Mouse (Mus musculus): ENCODE data around the gene Ptgds. TPM values are rescaled to one million over a fixed set of nuclear protein-coding genes. Genes with fewer than 3 reads are reported as not detected.
A peak's percentile ranks its signal among the peaks of the same experiment; 100 is the strongest.

Gene Ptgds
- total RNA-seq, 2 experiments from 2014 or later, result 1.1 to 3.1 TPM

DNA sequence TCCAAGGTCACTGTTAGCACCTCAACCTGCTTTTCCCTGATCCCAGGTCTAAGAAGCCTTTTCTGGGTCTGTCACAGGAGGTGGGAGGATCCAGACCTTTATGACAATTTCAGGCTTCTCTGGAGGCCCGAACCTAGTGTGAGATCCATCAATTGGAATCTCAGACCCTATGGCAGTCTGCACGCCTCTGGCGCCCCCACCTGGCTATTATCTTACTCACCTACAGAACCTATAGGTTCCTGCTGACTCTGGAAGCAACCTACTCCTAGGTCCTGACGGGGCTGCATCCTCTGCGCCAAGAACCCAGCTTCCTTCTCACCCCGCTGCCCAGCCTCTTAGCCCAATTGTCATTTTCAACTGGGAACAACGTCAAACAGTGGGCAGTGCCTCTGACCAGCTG is 13.1 kb upstream of the Ptgds start:
- DNase-seq (ENCODE audit: low spot score in 2 of 2), result peak in 1 of 2 experiments; percentile 48

DNA sequence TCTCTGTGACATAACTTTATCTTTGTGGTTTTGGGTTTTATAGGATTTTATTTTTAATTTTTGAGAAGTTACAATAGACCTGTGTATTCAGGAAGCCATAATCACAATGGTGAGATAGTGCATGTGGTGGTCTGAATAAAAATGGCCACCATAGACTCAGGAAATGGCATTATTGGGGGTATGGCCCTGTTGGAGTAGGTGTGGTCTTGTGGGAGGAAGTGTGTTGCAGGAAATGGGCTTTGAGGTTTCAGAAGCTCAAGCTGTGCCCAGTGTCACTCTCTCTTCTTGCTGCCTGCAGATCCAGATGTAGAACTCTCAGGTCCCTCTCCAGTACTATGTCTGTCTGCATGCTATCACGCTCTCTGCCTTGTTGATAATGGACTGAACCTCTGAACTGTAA is 10.7 kb upstream of the Ptgds start:
- no peak for DNase-seq (ENCODE audit: low spot score in 2 of 2)

- DNase-seq (ENCODE audit: low spot score in 2 of 2), result no peak
Observed at GRCm38 (mm10) chr2:25479551-25480311, 9.9 kb upstream of the Ptgds start.

- DNase-seq (ENCODE audit: low spot score in 2 of 2), result no peak
Observed at GRCm38 (mm10) chr2:25477967-25478675, 8.3 kb upstream of the Ptgds start.

- DNase-seq (ENCODE audit: low spot score in 2 of 2), result no peak
Observed at GRCm38 (mm10) chr2:25477541-25477940, 7.7 kb upstream of the Ptgds start.

- no peak for DNase-seq (ENCODE audit: low spot score in 2 of 2)
Observed at GRCm38 (mm10) chr2:25472550-25472949, 2.7 kb upstream of the Ptgds start.

DNA sequence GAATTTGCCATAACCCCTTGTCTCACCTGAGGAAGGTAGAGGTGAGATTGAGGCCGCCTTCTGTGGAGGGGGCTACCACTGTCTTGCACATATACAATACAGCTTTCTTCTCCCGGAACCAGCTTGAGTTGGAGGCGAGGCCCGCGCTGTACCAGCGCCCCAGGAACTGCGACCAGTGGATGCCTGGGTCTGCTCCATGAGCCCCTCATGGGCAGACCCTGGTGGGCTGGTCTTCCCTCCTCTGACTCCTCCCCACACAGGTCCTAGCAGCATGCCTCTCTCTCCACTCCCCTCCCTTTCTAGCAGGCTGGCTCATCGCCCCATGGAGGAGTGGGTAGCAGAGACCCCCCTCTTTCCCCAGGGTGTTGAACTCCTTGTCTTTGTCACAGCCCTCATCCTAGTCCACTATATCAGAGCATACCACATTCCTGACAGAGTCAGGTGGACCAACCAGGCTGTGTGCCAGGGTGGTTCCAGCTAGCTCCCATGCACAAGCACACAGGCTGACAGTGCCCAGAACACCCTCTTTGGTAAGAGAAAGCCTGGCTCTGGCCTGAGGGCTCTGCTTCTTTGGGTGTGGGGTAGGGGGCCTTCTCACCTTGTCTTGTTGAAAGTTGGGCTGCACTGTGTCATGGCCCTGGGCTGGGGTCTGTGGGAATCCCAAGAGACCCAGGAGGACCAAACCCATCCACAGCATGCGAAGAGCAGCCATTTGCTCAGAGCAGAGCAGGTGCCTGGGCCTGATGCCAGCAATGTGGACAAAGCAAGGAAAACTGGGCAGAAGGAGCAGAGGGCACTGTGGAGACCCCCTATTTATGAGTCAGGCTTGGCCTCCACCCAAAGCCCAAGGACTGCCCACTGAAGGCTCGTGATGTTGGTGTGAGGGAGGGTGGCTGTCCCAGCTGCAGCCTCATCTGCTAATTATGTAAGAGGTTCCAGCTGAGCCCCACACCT is 607 bp downstream of the Ptgds start:
- DNase-seq (ENCODE audit: low spot score in 2 of 2), result no peak

- no peak for DNase-seq (ENCODE audit: low spot score in 2 of 2)
Observed at GRCm38 (mm10) chr2:25467606-25468303, 2.1 kb downstream of the Ptgds start.

DNA sequence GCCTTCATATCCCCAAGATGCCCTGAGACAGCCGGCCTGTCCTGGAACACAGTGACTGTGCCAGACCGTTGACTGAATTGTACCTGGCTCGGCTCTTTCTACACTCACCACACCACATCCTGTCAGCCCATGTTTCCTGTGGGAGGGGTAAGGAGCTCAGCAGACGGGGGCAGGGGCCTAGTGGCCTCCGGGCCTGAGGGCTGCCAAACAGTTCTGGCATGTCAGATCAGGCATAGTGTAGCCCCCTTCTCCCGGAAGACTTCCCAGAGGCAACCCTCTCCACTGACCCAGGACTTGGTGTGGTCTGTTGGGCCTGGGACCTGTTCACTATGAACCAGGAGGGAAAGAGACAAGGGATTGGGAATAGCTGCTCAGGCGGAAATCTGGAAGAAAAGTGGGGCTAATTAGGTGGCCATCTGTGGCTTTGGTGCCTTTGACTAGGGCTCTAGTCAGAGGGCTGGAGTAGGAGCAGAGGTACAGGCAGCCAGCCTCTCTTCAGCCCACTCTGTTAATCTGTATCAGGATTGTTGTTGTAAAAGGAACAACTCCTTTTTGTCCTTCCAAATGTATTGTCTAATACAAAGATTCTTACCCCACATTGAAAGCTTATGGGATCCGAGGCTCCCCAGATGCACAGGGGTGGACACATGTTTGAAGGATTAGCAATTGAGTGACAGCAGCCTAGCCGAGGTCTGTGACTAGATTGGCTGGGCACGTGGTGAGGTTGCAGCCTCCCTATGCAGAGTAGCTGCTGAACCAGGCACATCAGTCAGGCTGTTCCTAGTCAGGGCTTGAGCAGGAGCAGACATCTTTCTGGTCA is 3.8 kb downstream of the Ptgds start:
- DNase-seq (ENCODE audit: low spot score in 2 of 2), result no peak

GRCm38 (mm10) chr2:25465256-25465655 is 4.6 kb downstream of the Ptgds start:
- no peak for DNase-seq (ENCODE audit: low spot score in 2 of 2)

DNA sequence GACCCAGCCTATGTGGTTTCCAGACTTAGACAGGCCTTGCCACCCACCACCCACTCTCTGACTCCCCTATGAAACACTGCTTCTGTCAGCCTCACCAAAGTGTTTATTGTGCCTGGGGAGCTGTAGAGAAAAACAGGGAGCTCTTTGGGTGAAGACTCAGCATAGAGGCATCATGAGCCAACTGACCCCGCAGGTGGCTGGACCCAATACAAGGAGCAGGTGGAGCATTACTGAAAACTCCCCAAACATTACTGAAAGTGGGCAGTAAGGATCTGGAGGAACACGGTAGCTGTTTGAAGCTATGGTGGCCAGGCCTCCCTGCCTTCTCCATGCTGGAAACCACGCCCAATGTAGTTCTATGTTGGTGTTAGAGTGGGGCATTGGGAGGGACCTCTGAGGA is 6.2 kb downstream of the Ptgds start:
- DNase-seq (ENCODE audit: low spot score in 2 of 2), result no peak

- no peak for DNase-seq (ENCODE audit: low spot score in 2 of 2)
Observed at GRCm38 (mm10) chr2:25461407-25461806, 8.4 kb downstream of the Ptgds start.

DNA sequence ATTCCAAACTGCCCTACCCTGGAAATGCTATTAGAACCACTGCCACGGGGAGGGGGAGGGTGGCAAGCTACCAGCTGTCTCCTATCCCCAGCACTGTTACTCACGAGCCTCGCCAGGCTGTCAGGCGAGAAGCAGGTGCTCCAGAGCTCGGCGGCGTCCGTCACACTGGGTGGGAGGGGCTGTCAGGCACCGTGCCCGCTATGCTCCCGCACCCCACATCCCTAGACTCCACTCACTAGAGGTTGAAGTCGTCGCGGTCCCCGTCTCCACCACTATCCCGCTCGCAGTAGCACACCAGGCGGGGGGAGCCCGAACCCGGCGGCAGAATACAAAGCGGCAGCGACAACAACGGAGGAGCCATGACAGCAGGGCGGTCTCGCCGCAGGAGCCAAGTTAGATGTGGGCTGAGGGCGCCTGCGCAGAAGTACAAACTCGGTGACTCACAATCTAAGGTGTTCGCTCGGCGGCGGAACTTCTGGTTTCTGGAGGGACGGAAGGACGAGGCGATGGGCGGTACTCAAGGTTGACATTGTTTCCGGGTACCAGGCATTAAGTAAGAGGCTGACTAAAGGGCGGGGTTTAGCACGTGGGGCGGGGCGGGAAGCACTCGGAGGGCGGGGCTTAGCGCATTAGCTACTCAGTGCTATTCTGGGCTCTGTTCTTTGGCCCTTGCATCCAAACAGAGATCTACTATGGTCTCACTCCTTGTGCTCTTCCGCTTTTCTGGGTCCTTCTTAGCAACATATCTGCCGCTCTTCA is 9.1 kb downstream of the Ptgds start, which contains the start of gene Paxx:
Gene Paxx (minus strand): TSS at position 544 of the 759 bp plus-strand sequence.
- DNase-seq (ENCODE audit: low spot score in 2 of 2), result peak; percentile 82 to 85

- DNase-seq (ENCODE audit: low spot score in 2 of 2), result peak in 1 of 2 experiments; percentile 26
Observed at GRCm38 (mm10) chr2:25460135-25460534, 9.7 kb downstream of the Ptgds start.

- DNase-seq (ENCODE audit: low spot score in 2 of 2), result no peak
Observed at GRCm38 (mm10) chr2:25458911-25459310, 10.9 kb downstream of the Ptgds start.

GRCm38 (mm10) chr2:25457022-25457896 is 12.6 kb downstream of the Ptgds start:
- no peak for DNase-seq (ENCODE audit: low spot score in 2 of 2)

- DNase-seq (ENCODE audit: low spot score in 2 of 2), result no peak
Observed at GRCm38 (mm10) chr2:25456205-25456953, 13.5 kb downstream of the Ptgds start, which contains the start of gene Clic3. Gene Clic3 (plus strand): TSS chr2:25456838.
